8 mouse cellular contexts compared by ENCODE assay signal in the genomic region with DNA sequence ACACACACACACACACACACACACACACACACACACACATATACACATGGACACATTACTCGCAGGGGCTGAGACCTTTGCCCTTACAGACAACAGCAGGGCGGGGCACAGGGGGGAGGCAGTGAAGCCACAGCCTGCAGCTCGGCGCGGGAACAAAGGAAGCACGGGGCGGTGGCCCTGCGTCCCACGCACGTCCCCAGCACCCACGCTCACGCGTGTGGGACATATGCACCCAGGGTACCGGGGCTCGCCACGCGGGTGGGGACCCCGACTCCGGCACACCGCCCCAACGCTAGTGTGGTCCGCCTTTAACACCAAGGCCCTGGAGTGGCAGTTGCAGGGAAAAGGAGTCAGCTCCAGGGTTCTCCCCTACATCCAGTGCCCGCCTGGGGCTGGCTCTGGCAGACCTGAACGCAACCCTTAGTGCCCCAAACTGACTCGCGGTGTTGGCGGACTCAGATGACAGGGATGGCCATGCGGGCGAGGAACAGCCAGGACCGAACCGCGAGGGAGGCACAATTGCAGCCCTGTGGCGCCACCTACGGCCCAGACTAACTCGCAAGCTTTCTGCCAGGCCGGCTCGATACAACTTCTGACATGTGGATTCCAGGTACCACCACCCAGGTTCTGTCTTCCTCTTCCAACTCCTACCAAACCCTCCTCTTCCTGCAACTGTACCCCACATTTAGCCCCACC.
DNase-seq lines count a peak whose midpoint lies in the region; ATAC-seq and TF ChIP-seq lines count a peak whose summit lies in the region.

No protein-coding gene starts in this region.

- peak; percentile 60 for DNase-seq in ES-E14 (ENCODE audit: low read depth, low spot score)
- DNase-seq in cerebellum, adult 11-12 months: peak; percentile 77
- peak; percentile 87 for DNase-seq in hindbrain, embryonic 10.5 days (ENCODE audit: low spot score)
- peak; percentile 74 for DNase-seq in layer of hippocampus, adult 9-10 months (ENCODE audit: low spot score)
- peak; percentile 75 for DNase-seq in ovary, adult 18-20 months (ENCODE audit: low spot score)
- DNase-seq in thymus, adult 2 months: peak; percentile 90

- no peaks in the 10 kb centered on the region for H3K9me3 ChIP-seq in ES-E14 (ENCODE audit: control insufficient read depth, insufficient read depth, low read depth, low read length)
- no peaks in the 10 kb centered on the region for H3K9me3 ChIP-seq in hindbrain, embryonic 10.5 days
- no peaks in the 10 kb centered on the region for H3K9me3 ChIP-seq in lung, embryonic 15.5 days

- H3K27me3 ChIP-seq in hindbrain, embryonic 10.5 days (ENCODE audit: insufficient read depth, poor library complexity, severe bottlenecking): peaks cover 6% of the 10 kb centered on the region; the same call in 1 of the 2 replicates
- 0 out of 2 replicates have a peak, but pooled peaks cover 3% of the 10 kb centered on the region for H3K27me3 ChIP-seq in lung, embryonic 15.5 days
- H3K27me3 ChIP-seq in thymus, adult 2 months (ENCODE audit: control insufficient read depth, insufficient read depth, low read length): no peaks in the 10 kb centered on the region

- in situ Hi-C loops in ES-E14 (cut with MboI; ENCODE audit: low sequenced_read_pairs in 2 of 2, unreplicated experiment in 2 of 2): no loop called here

- no peaks in the 10 kb centered on the region for H3K36me3 ChIP-seq in ES-E14 (ENCODE audit: control insufficient read depth, insufficient read depth, low read length, poor library complexity, severe bottlenecking)
- no peaks in the 10 kb centered on the region for H3K36me3 ChIP-seq in hindbrain, embryonic 10.5 days
- H3K36me3 ChIP-seq in lung, embryonic 15.5 days: no peaks in the 10 kb centered on the region
- H3K36me3 ChIP-seq in thymus, adult 2 months (ENCODE audit: control insufficient read depth, insufficient read depth, low read length): no peaks in the 10 kb centered on the region

- no peak overlapping the region for H3K27ac ChIP-seq in ES-E14 (ENCODE audit: insufficient read depth, low read depth, low read length, poor library complexity, severe bottlenecking)
- peak overlapping the region; percentile 86 for H3K27ac ChIP-seq in hindbrain, embryonic 10.5 days
- no peak overlapping the region for H3K27ac ChIP-seq in lung, embryonic 15.5 days
- H3K27ac ChIP-seq in thymus, adult 2 months (ENCODE audit: control insufficient read depth, insufficient read depth, low read length): no peak overlapping the region

- no peak for TF ChIP-seq POLR2A in thymus, adult 2 months (IDR thresholded peaks at IDR 0.05; ENCODE audit: control insufficient read depth, extremely low read depth, insufficient read depth, low read length, poor library complexity)

- peak; percentile 79; the same call in 1 of the 2 replicates for TF ChIP-seq CTCF in thymus, adult 2 months (IDR thresholded peaks at IDR 0.05; ENCODE audit: borderline replicate concordance, control insufficient read depth, extremely low read depth, insufficient read depth, low read length, poor library complexity)

- peak overlapping the region; percentile 68 to 69 for H3K4me3 ChIP-seq in ES-E14 (ENCODE audit: insufficient read depth in 1 of 2, low read depth in 1 of 2, low read length in 2 of 2, poor library complexity in 1 of 2, severe bottlenecking in 1 of 2)
- peak overlapping the region; percentile 51 for H3K4me3 ChIP-seq in hindbrain, embryonic 10.5 days
- H3K4me3 ChIP-seq in lung, embryonic 15.5 days: peak overlapping the region; percentile 44
- H3K4me3 ChIP-seq in thymus, adult 2 months (ENCODE audit: control insufficient read depth, insufficient read depth, low read length): peak overlapping the region; percentile 52

- peak overlapping the region; percentile 97 for H3K4me2 ChIP-seq in lung, embryonic 15.5 days

- WGBS in hindbrain, embryonic 10.5 days: 17% methylated on average over 37 of the region's 37 CpGs
- 10% methylated on average over 37 of the region's 37 CpGs for WGBS in lung, embryonic 15.5 days
- WGBS in thymus, adult 2 months: 7% methylated on average over 37 of the region's 37 CpGs

- peak overlapping the region; percentile 74 for H3K9ac ChIP-seq in ES-E14 (ENCODE audit: insufficient read depth, low read depth, low read length, poor library complexity, severe bottlenecking)
- H3K9ac ChIP-seq in lung, embryonic 15.5 days: peak overlapping the region; percentile 54

- H3K4me1 ChIP-seq in ES-E14 (ENCODE audit: control insufficient read depth in 2 of 2, insufficient read depth in 2 of 2, low read length in 2 of 2, poor library complexity in 1 of 2): peaks cover 0 to 11% of the 10 kb centered on the region in 2 experiments; a peak in 1 of 4 replicates
- peaks cover 43% of the 10 kb centered on the region for H3K4me1 ChIP-seq in hindbrain, embryonic 10.5 days (replicated peaks)
- H3K4me1 ChIP-seq in lung, embryonic 15.5 days: peaks cover 5% of the 10 kb centered on the region; the same call in 1 of the 2 replicates
- H3K4me1 ChIP-seq in thymus, adult 2 months (replicated peaks; ENCODE audit: control insufficient read depth, insufficient read depth, low read length): peaks cover 7% of the 10 kb centered on the region; the same call in 1 of the 2 replicates

- ATAC-seq in frontal cortex, adult (ENCODE audit: low TSS enrichment): peak; percentile 95
- peak; percentile 59; the same call in 1 of the 2 replicates for ATAC-seq in lung, embryonic 15.5 days (ENCODE audit: borderline replicate concordance, extremely low read depth, low FRiP score, low TSS enrichment)

TF ChIP-seq in ES-E14, 5 proteins besides CTCF, POLR2A, EP300 and RAD21:
- TF ChIP-seq ZC3H11A (IDR thresholded peaks at IDR 0.05; ENCODE audit: borderline replicate concordance, low read depth, low read length): peak; percentile 71; the same call in 1 of the 2 replicates
- no peak for TF ChIP-seq CHD2 (IDR thresholded peaks at IDR 0.05; ENCODE audit: low read depth, low read length)
